Mouse (Mus musculus): Measurements from ENCODE around the gene Tas2r125.
"Not testable (repeated sequence)": the region's sequence is repeated elsewhere in the genome, so short reads cannot be mapped to it uniquely, and the experiment has no call there.

The Tas2r125 gene

GRCm38 (mm10) chr6:132909351-132909750, at the start of gene Tas2r125:
TSS of gene Tas2r125 (plus strand) at chr6:132909651.
- DNase-seq, result no peak

DNA sequence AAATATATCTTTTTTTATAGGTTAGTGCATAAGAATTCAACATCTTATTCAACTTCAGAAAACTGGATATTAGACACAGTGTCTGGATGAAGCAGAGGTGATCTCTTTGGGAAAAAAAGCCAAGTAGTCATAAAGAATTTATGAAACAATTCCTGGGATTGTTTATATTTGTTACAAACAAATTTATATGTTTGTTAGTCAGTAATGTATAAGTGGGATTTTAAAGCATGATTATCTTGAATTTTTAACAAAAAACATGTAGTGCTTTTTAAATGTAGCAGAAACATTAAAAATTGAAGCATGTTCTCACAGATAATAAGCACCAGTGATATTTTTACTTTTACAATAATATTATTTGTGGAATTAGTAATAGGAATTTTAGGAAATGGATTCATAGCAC, 41.7 kb upstream of the Tas2r125 start, which contains the start of gene Tas2r110:
Tas2r110 (plus strand) TSS at position 301 of the 400 bp plus-strand sequence.
- DNase-seq, result no peak

- DNase-seq, result no peak
These were observed 16.7 kb upstream of the Tas2r125 start, which contains the start of gene Tas2r113 for GRCm38 (mm10) chr6:132892711-132893110. TSS of gene Tas2r113 (plus strand) at chr6:132893011.

DNA sequence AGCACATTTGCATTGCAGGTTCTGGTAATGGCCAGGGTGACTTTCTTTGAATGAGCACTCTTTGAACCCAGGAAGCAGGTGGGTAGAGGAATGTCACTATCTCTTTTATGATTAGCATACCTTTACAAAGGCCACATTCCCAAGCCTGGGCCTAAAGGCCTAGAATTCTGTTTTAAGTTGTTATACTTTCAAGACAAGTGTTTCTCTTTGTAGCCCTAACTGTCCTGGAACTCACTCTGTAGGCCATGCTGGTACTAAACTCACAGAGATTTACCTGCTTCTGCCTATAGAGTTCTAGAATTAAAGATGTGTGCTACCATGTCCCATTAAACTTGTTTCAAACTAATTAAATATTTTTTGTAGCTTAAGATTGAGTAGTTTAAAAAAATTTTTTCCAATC, 31.9 kb downstream of the Tas2r125 start:
- DNase-seq, result not testable (repeated sequence)

- no peak for DNase-seq
These were observed 41.4 kb downstream of the Tas2r125 start, which contains the start of gene Tas2r129 for GRCm38 (mm10) chr6:132950802-132951201. TSS of gene Tas2r129 (plus strand) at chr6:132951102.

DNA sequence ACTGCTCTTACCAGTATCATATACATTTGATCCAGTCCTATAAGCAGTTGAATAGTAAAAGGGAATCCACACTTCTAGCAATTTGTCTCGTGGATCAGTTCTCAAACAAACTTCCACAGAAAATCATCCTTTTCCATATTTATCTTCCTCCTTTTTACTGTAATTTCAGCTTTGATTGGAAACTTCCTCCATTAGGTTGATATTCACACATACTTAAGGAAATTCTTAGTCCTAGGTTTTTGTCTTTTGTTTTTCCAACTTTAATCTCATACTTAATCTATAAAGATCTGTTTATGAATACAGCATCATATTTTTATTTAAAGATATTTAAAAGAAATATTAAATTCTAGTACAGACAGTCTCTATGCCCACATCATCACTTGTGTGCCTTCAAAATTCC, 48.4 kb downstream of the Tas2r125 start, which contains the start of gene Tas2r131:
Tas2r131 (minus strand) TSS at position 101 of the 400 bp plus-strand sequence.
- no peak for DNase-seq

All from thymus, postnatal 25 days (tissue).